Mouse (Mus musculus) forebrain, embryonic 14.5 days (tissue): ENCODE measurements at regions not wholly inside any gene's neighbourhood (a gene's known extent, or its start where the extent isn't known, plus 50 kb on each side); places are given as distances from the start of the nearest gene placed in this dataset.

Experiments used
- ATAC-seq: fragments of 200-750 bp; cut with Nextera tagmentation; 2 replicates; pipeline ENCODE4 v1.8.0; 2017; ENCODE audit warnings: mild to moderate bottlenecking, moderate library complexity
- DNase-seq: peaks from one replicate; pipeline ENCODE4 v3.0.0-alpha.2; 2015; ENCODE audit warnings: low spot score
- H3K27ac ChIP-seq: fragments of 300-500 bp; sonication (generic); 2 replicates; pipeline ENCODE4 v1.5.1; 2014; ENCODE audit warnings: low read depth, mild to moderate bottlenecking, control low read depth, low read length, moderate library complexity
- H3K27me3 ChIP-seq: fragments of 300-500 bp; sonication (generic); replicated peaks from 2 replicates; pipeline ENCODE4 v1.6.1; 2014; ENCODE audit warnings: low read length, control low read depth, mixed read lengths; ENCODE audit not compliant: control insufficient read depth, insufficient read depth
- H3K36me3 ChIP-seq: fragments of 300-500 bp; sonication (generic); 2 replicates; pipeline ENCODE4 v1.6.1; 2014; ENCODE audit warnings: low read length, control low read depth; ENCODE audit not compliant: control insufficient read depth, insufficient read depth
- H3K4me1 ChIP-seq: fragments of 300-500 bp; sonication (generic); 2 replicates; pipeline ENCODE4 v1.6.1; 2014; ENCODE audit warnings: antibody characterized with exemption, low read length, control low read depth; ENCODE audit not compliant: control insufficient read depth, insufficient read depth
- H3K4me2 ChIP-seq: fragments of 300-500 bp; sonication (generic); 2 replicates; pipeline ENCODE4 v1.6.1; 2014; ENCODE audit warnings: mild to moderate bottlenecking, control low read depth, low read length
- H3K4me3 ChIP-seq: fragments of 300-500 bp; sonication (generic); 2 replicates; pipeline ENCODE4 v1.5.1; 2014; ENCODE audit warnings: low read depth, low read length, control low read depth
- H3K9ac ChIP-seq: fragments of 300-500 bp; sonication (generic); 2 replicates; pipeline ENCODE4 v1.6.1; 2014; ENCODE audit warnings: mild to moderate bottlenecking, low read length, control low read depth, moderate library complexity
- H3K9me3 ChIP-seq: fragments of 300-500 bp; sonication (generic); replicated peaks from 2 replicates; pipeline ENCODE4 v1.6.1; 2016; ENCODE audit warnings: low read length, control low read depth, mixed read lengths; ENCODE audit not compliant: control insufficient read depth
- WGBS: fragments of 180-500 bp; shearing (Covaris S2); extraction: QIAGEN DNeasy Blood & Tissue Kit; methylation state at CpG from one replicate; pipeline ENCODE4 v1.1.7; 2014; 5-methylcytosine and 5-hydroxymethylcytosine counted together

DNA sequence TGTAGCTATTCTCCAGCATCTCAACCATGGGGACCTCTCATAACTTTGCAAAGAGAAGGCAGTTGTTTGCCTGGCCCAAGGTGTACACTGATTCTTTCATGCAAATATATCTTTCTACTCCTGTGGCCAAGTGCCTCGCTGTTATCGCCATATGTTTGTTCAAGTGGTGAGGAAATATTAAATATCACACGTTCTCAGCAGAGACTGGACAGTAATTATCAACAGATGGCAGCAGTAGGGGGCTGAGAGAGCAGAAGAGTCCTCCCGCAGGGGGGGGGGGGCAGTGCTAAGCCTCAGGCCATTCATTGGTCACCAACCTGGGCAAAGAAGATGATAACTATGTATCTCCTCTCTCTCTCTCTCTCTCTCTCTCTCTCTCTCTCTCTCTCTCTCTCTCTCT, 337.6 kb downstream of the Rab28 start:
- DNase-seq (peak; percentile 4), ATAC-seq (no peak)
- Histone ChIP-seq H3K36me3 (no peaks in the 10 kb centered on the region), H3K4me3 (no peak overlapping the region), H3K9me3 (no peaks in the 10 kb centered on the region), H3K27me3 (no peaks in the 10 kb centered on the region), H3K4me2 (no peak overlapping the region), H3K4me1 (no peaks in the 10 kb centered on the region), H3K27ac (no peak overlapping the region), H3K9ac (no peak overlapping the region)
- WGBS, result 69% methylated on average over 4 of the region's 4 CpGs

DNA sequence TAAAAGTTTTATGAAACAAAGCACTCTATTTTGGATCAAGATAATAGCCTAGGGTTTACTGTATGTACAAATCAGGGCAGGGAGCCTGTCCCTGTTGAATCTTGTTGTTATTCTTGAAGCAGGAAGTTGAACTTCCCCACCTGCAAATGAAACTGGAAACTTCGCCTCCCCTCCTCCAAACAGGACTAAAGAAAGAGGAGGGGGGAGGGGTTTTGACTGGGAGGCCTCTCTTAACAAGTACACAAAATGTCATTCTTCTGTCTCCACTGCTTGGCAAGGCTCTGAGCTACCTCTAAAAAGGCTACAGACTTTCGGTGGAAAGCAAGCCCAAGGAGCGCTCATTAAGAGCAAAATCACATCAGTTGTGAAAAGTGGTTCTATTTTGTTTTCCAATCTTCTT, 338.1 kb downstream of the Rab28 start:
- no peaks in the 10 kb centered on the region for H3K36me3 ChIP-seq
- H3K4me3 ChIP-seq, result no peak overlapping the region
- DNase-seq (no peak), ATAC-seq (no peak)
- H3K4me2 ChIP-seq, result no peak overlapping the region
- H3K4me1 ChIP-seq, result no peaks in the 10 kb centered on the region
- no peak overlapping the region for H3K9ac ChIP-seq
- H3K27ac ChIP-seq, result no peak overlapping the region
- no peaks in the 10 kb centered on the region for H3K9me3 ChIP-seq
- H3K27me3 ChIP-seq, result no peaks in the 10 kb centered on the region
- 59% methylated on average over 3 of the region's 3 CpGs for WGBS

DNA sequence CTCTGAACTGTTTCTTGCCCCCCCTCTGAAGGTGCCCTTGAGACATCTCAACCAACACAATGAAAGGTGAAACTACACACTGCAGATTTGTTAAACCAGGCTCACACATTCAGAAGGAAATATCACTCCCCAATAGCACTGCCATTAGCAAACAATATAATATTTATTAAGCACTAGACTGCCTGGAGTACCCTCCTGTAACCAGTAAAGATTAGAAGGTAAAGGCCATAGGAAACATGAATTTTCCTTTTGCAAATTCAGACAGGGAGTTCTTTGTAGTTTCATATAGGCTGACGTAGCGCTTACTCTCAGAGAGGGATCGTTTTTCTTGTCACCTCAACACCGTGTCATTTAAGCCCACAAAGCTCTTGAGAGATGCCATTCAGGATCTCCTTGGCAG, 342.1 kb downstream of the Rab28 start:
- WGBS, result 85% methylated on average over 4 of the region's 4 CpGs
- ATAC-seq (no peak), DNase-seq (no peak)
- Histone ChIP-seq H3K4me3 (no peak overlapping the region), H3K27me3 (no peaks in the 10 kb centered on the region), H3K4me1 (no peaks in the 10 kb centered on the region), H3K36me3 (no peaks in the 10 kb centered on the region), H3K27ac (no peak overlapping the region), H3K9me3 (no peaks in the 10 kb centered on the region), H3K4me2 (no peak overlapping the region), H3K9ac (no peak overlapping the region)

DNA sequence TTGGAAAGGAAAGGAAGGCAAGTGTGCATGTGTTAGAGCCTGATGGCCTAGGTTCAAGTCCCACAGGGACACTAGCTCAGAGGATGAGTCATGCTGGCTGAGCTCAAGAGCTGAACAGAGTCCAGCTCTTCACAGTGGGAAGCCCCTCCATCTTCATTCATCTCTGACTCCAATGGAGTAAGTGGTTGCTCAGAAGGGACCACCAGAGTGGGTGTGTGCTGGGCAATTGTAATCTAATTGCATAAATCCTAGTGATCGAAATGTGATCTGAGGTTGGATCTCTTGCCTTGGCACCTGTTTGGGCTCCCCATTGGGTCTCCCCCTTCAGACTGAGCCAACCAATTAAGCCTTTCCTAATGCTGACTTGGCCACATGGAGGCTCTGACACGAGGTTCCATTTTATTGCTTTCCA, 359.5 kb downstream of the Rab28 start:
- H3K4me2 ChIP-seq, result no peak overlapping the region
- 68% methylated on average over 2 of the region's 2 CpGs for WGBS
- no peaks in the 10 kb centered on the region for H3K9me3 ChIP-seq
- H3K4me1 ChIP-seq, result no peaks in the 10 kb centered on the region
- no peak overlapping the region for H3K27ac ChIP-seq
- ATAC-seq, result no peak
- DNase-seq, result no peak
- H3K4me3 ChIP-seq, result no peak overlapping the region
- no peaks in the 10 kb centered on the region for H3K27me3 ChIP-seq
- H3K9ac ChIP-seq, result no peak overlapping the region
- H3K36me3 ChIP-seq, result no peaks in the 10 kb centered on the region

DNA sequence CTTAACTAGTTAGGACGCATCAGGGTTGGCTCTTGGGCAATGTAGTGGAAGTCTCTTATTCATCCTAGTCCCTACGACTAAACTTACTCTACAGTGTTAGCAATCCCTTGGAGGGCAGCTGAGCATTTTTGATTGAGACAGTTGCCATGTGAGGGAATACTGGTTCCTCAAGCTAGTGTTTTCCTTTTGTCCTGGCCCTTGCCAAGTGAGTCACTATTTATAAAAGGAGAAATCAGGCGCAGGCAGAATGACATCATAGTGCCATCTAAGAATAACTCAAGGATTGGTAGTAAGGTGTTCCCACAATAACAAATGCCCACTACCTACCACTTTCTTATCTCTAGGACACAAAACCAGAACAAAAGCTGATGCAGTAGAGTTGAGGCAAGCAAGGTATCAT, 360.5 kb downstream of the Rab28 start:
- Histone ChIP-seq H3K9me3 (no peaks in the 10 kb centered on the region), H3K4me1 (no peaks in the 10 kb centered on the region), H3K27me3 (no peaks in the 10 kb centered on the region), H3K36me3 (no peaks in the 10 kb centered on the region), H3K27ac (no peak overlapping the region), H3K4me3 (no peak overlapping the region), H3K4me2 (no peak overlapping the region), H3K9ac (no peak overlapping the region)
- DNase-seq, result no peak
- ATAC-seq, result no peak
- WGBS, result 86% methylated on average over 3 of the region's 3 CpGs

DNA sequence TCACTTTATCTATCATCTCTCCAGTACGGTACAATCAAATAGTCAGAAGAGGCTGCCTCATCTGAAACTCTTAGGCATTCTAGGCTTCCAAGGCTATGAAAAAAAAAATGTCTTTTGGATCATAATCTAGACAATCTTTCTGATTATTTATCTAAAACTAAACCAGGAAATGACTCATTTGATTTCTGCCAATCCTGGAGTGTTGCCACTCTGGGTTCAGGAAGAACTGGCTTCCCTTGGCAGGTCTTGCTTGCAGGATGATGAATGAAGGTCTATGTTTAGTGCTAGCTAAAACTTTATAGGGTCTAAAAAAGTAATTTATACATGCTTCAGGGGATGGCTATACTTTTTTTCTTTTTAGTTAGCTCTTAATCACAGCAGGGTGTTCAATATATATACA, 367.4 kb downstream of the Rab28 start:
- no peak for ATAC-seq
- H3K4me2 ChIP-seq, result no peak overlapping the region
- no peak overlapping the region for H3K27ac ChIP-seq
- no peak for DNase-seq
- no peaks in the 10 kb centered on the region for H3K4me1 ChIP-seq
- no peaks in the 10 kb centered on the region for H3K36me3 ChIP-seq
- H3K27me3 ChIP-seq, result no peaks in the 10 kb centered on the region
- H3K9ac ChIP-seq, result no peak overlapping the region
- H3K9me3 ChIP-seq, result no peaks in the 10 kb centered on the region
- H3K4me3 ChIP-seq, result no peak overlapping the region
- 91% methylated on average over 1 of the region's 1 CpGs for WGBS

DNA sequence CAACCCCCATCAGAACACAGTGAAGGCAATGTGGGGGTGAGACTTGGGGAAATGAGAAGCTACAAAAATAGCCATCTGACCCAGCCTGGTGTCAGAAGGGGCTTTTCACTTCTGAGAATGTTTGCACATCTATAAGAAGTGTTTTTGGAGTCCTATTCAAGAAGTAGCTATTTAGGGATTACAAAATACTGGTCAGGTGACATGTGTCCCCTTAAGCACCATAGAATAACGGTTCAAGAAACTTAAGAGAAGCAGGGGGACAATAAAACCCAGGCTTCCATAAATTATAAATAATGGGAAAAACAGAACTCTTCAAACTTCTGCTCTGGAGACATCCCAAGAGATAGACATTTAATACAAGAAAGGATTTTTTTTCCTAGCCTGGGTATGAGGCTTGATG, 411.5 kb downstream of the Rab28 start:
- H3K9ac ChIP-seq, result no peak overlapping the region
- H3K27me3 ChIP-seq, result no peaks in the 10 kb centered on the region
- DNase-seq (no peak), ATAC-seq (no peak)
- 52% methylated on average over 1 of the region's 1 CpGs for WGBS
- H3K9me3 ChIP-seq, result no peaks in the 10 kb centered on the region
- no peak overlapping the region for H3K4me3 ChIP-seq
- no peaks in the 10 kb centered on the region for H3K36me3 ChIP-seq
- no peak overlapping the region for H3K4me2 ChIP-seq
- no peaks in the 10 kb centered on the region for H3K4me1 ChIP-seq
- H3K27ac ChIP-seq, result no peak overlapping the region

DNA sequence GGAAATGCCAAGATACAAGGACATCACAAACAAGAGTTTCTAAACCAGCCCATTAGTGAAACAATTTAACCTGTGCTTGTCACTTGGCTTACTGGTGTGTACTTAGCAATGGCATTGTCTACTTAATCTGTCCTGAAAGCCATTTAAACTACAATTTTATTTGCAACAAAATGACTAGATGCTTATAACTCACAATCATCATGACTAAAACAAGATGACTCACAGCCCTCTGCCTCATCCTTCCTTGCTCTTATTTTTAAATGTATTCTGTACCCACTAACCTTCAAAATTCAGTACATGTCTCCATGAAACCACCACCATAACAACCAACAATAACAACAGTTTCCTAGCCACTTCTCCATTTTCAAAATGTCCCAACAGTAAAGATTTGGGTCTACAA, 441.2 kb downstream of the Rab28 start:
- DNase-seq (no peak), ATAC-seq (no peak)
- H3K9me3 ChIP-seq, result no peaks in the 10 kb centered on the region

DNA sequence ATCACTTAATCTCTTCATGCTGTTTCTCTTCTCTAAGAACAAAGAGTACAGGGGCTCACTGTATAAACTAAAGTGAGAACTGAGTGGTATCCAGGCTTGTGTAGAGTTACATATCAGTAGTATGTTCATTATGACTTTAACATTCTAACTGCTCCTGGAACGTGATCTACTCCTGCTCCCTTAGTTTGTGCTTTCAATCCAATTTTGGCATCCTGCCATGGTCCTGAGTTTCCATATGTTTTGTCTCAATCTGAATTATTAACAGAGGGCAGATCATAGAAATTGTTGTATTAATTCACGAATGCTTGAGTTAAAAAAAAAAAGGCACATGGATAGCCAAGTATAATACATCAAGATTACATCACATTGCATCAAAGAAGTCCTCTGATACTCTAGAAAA, 441.6 kb downstream of the Rab28 start:
- DNase-seq, result no peak
- no peak for ATAC-seq
- no peaks in the 10 kb centered on the region for H3K4me1 ChIP-seq

More for the DNA sequence above, 441.2 kb downstream of the Rab28 start:
- Histone ChIP-seq H3K27ac (no peak overlapping the region), H3K27me3 (no peaks in the 10 kb centered on the region), H3K9ac (no peak overlapping the region), H3K36me3 (no peaks in the 10 kb centered on the region), H3K4me1 (no peaks in the 10 kb centered on the region), H3K4me3 (no peak overlapping the region), H3K4me2 (no peak overlapping the region)

More for the DNA sequence above, 441.6 kb downstream of the Rab28 start:
- WGBS, result 43% methylated on average over 2 of the region's 2 CpGs
- Histone ChIP-seq H3K4me3 (no peak overlapping the region), H3K9me3 (no peaks in the 10 kb centered on the region), H3K4me2 (no peak overlapping the region), H3K36me3 (no peaks in the 10 kb centered on the region), H3K27ac (no peak overlapping the region), H3K9ac (no peak overlapping the region), H3K27me3 (no peaks in the 10 kb centered on the region)
